15 mouse cellular contexts compared by ENCODE assay signal in genomic region chr7:80412279-80412678, GRCm38 (mm10). TPM values are rescaled to one million over a fixed set of nuclear protein-coding genes. Genes with fewer than 3 reads are reported as not detected.
A peak's percentile ranks its signal among the peaks of the same experiment; 100 is the strongest.
DNase-seq lines count a peak whose midpoint lies in the region; TF ChIP-seq lines count a peak whose summit lies in the region.
"Had no signal": no experiment of that assay in that cellular context is flagged by ENCODE, and none has a peak within 500 bp of the region (broad histone marks: within the 10 kb centered on the region; RNA-seq: fewer than 3 reads in every experiment).

No protein-coding gene starts in this region.

- no peak for TF ChIP-seq CTCF in C2C12 (IDR thresholded peaks at IDR 0.05; ENCODE audit: control insufficient read depth, insufficient read depth, insufficient read length)

- H3ac ChIP-seq in C2C12 (ENCODE audit: control insufficient read depth, insufficient read length, low read depth) = no peak overlapping the region

- H3K4me3 ChIP-seq in C2C12 (ENCODE audit: insufficient read depth, poor library complexity, severe bottlenecking) = no peak overlapping the region
- H3K4me3 ChIP-seq: heart, embryonic 12.5 days had no signal

- peak; percentile 78 for DNase-seq in Muller cell, postnatal 12 days (ENCODE audit: inconsistent ontology term)
- DNase-seq in layer of hippocampus, adult 8-10 months (ENCODE audit: low spot score in 2 of 2) = peak; percentile 73 to 79
- DNase-seq in left cerebral cortex, postnatal 25 days (ENCODE audit: low spot score in 2 of 2) = peak; percentile 81 to 96
- DNase-seq in adrenal gland, adult 8-10 months = no peak
- no peak for DNase-seq in cerebellum, adult 11 months
- DNase-seq in spleen, postnatal 4 days (ENCODE audit: low spot score in 2 of 2) = no peak
- DNase-seq: cerebellum, postnatal 36 days; gastrocnemius, postnatal 25 days; heart, postnatal 36 days; kidney, adult 9 months; lung, embryonic 14.5 days; midbrain, embryonic 14.5 days; thymus, postnatal 25 days had no signal

- no peaks in the 10 kb centered on the region for H3K79me3 ChIP-seq in C2C12 (ENCODE audit: low read depth)

- no peaks in the 10 kb centered on the region for H3K27me3 ChIP-seq in C2C12 (ENCODE audit: control insufficient read depth, insufficient read depth, insufficient read length)
- H3K27me3 ChIP-seq: heart, embryonic 12.5 days had no signal

- H3K79me2 ChIP-seq in C2C12 (ENCODE audit: control insufficient read depth, insufficient read depth) = no peaks in the 10 kb centered on the region

- intact Hi-C loops in left cerebral cortex, postnatal 25 days (cut with DNase I) = no loop called here

- no peaks in the 10 kb centered on the region for H3K36me3 ChIP-seq in C2C12 (ENCODE audit: control insufficient read depth, insufficient read depth)
- H3K36me3 ChIP-seq: heart, embryonic 12.5 days had no signal

TF ChIP-seq in C2C12, 6 proteins besides CTCF, POLR2A, EP300 and RAD21:
- TF ChIP-seq CEBPB (IDR thresholded peaks at IDR 0.05; ENCODE audit: low read depth) = no peak
- TF ChIP-seq USF1 (IDR thresholded peaks at IDR 0.05; ENCODE audit: low read depth) = peak; percentile 53
- no peak for TF ChIP-seq MAX (IDR thresholded peaks at IDR 0.05)

RNA-seq across cellular contexts. Expression of gene Furin, which starts 7.0 kb away (rescaled TPM):
- 63.6 TPM for polyA plus RNA-seq in C2C12 (2012; fragmentation: generic; extraction: Trizol)
- 10 to 100 TPM; 36.1 to 43.8 (median 39.7) TPM for total RNA-seq in layer of hippocampus, adult 8-10 months (2022)
- 10 to 100 TPM; 31.4 to 38.7 TPM for total RNA-seq in left cerebral cortex, postnatal 25 days (2021)
- 100 to 1,000 TPM; 153 to 192 (median 166) TPM for total RNA-seq in adrenal gland, adult 8-10 months (2022)

RNA-seq across cellular contexts. Expression of gene Fes, which starts 24.5 kb away (rescaled TPM):
- polyA plus RNA-seq in C2C12 (2012; fragmentation: generic; extraction: Trizol) = 0.82 TPM
- 10 to 100 TPM in 2 of 4 experiments, 1 to 10 TPM in 2; 7.0 to 20.0 (median 14.1) TPM for total RNA-seq in layer of hippocampus, adult 8-10 months (2022)
- total RNA-seq in left cerebral cortex, postnatal 25 days (2021) = 1 to 10 TPM; 3.9 to 6.3 TPM
- total RNA-seq in adrenal gland, adult 8-10 months (2022) = 10 to 100 TPM in 3 of 4 experiments, 1 to 10 TPM in 1; 7.1 to 20.3 (median 15.2) TPM

RNA-seq across cellular contexts. Expression of gene Man2a2, which starts 41.1 kb away (rescaled TPM):
- 21.5 TPM for polyA plus RNA-seq in C2C12 (2012; fragmentation: generic; extraction: Trizol)
- 100 to 1,000 TPM; 161 to 192 (median 173) TPM for total RNA-seq in layer of hippocampus, adult 8-10 months (2022)
- total RNA-seq in left cerebral cortex, postnatal 25 days (2021) = 100 to 1,000 TPM; 128 to 147 TPM
- 100 to 1,000 TPM in 3 of 4 experiments, 10 to 100 TPM in 1; 92.4 to 158 (median 132) TPM for total RNA-seq in adrenal gland, adult 8-10 months (2022)

Comparison
In these comparisons a context has a peak if more than half of its experiments do, and no peak if none do; other contexts are left out.
1. DNase-seq: peak in Muller cell, postnatal 12 days (single experiment), layer of hippocampus, adult 8-10 months (2 of 2) and left cerebral cortex, postnatal 25 days (2 of 2); none in adrenal gland, adult 8-10 months (single experiment), cerebellum, adult 11 months (single experiment) and spleen, postnatal 4 days (0 of 2).